8 mouse cellular contexts compared by ENCODE assay signal in the genomic region with DNA sequence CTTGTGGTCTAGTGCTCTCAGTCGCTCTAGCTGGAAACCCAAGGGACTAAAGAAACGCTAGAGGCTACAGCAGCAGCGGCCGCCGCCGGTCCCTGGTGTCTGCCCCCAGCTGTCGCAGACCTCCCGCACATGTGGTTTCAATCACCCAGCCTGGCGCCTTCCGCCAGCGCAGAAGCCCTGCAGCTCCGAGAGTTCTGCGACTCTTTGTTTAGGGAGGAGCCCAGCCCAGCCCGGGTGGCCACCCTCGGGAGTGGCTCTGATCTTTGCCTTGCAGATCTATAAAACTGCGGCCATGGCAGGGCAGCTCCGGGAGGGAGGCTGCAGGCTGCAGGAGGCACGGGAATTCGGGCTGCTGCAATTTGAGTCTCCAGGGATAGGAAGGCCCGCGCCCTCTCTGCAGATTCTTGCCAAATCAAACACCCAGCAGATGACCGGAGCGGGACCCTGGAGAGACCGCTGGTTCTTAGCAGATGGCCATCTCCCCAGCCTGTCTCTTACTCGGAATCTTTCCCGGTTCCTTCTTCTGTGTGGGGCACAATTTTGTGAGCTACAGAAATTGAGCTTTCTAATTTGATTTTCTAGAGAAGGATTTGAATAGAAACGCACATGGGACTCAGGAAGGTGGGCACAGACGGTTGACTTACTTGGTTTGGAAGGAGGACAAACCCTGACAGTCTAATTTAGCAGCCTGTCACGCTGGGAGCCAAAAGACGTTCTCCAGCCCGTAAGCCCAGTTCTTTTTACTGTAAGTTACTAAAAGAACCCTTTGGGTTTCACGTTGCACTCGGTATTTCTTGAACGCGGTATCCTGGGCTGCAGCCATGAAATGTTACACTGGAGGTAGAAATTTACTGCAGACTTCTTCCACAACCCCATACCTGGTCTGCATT. TPM values are rescaled to one million over a fixed set of nuclear protein-coding genes. Genes with fewer than 3 reads are reported as not detected.
A peak's percentile ranks its signal among the peaks of the same experiment; 100 is the strongest.
DNase-seq lines count a peak whose midpoint lies in the region; ATAC-seq and TF ChIP-seq lines count a peak whose summit lies in the region.

No protein-coding gene starts in this region.

- peak overlapping the region; percentile 72 for H3K4me2 ChIP-seq in intestine, postnatal 0 days (replicated peaks; ENCODE audit: low read depth)
- H3K4me2 ChIP-seq in liver, embryonic 11.5 days: peak overlapping the region; percentile 68
- H3K4me2 ChIP-seq in midbrain, embryonic 16.5 days (ENCODE audit: low read length): peak overlapping the region; percentile 52
- peak overlapping the region; percentile 70 for H3K4me2 ChIP-seq in stomach, embryonic 14.5 days (replicated peaks; ENCODE audit: low read depth, low read length)

- no peaks in the 10 kb centered on the region for H3K36me3 ChIP-seq in intestine, postnatal 0 days (ENCODE audit: control insufficient read depth, insufficient read depth)
- no peaks in the 10 kb centered on the region for H3K36me3 ChIP-seq in liver, embryonic 11.5 days (ENCODE audit: control insufficient read depth, insufficient read depth, low read length)
- H3K36me3 ChIP-seq in midbrain, embryonic 16.5 days (ENCODE audit: control insufficient read depth, insufficient read depth, low read length): no peaks in the 10 kb centered on the region
- no peaks in the 10 kb centered on the region for H3K36me3 ChIP-seq in stomach, embryonic 14.5 days (ENCODE audit: control insufficient read depth, insufficient read depth, low read length)

- under 1% methylated on average over 35 of the region's 35 CpGs for WGBS in intestine, postnatal 0 days
- 1% methylated on average over 35 of the region's 35 CpGs for WGBS in liver, embryonic 11.5 days
- WGBS in midbrain, embryonic 16.5 days: under 1% methylated on average over 35 of the region's 35 CpGs
- WGBS in stomach, embryonic 14.5 days: under 1% methylated on average over 35 of the region's 35 CpGs

- peak overlapping the region; percentile 39 for H3K4me3 ChIP-seq in intestine, postnatal 0 days (ENCODE audit: low read depth, low read length)
- H3K4me3 ChIP-seq in liver, embryonic 11.5 days (ENCODE audit: low read depth, low read length): peak overlapping the region; percentile 41
- peak overlapping the region; percentile 26 for H3K4me3 ChIP-seq in midbrain, embryonic 16.5 days (ENCODE audit: low read depth, low read length)
- H3K4me3 ChIP-seq in stomach, embryonic 14.5 days (ENCODE audit: low read depth, low read length): peak overlapping the region; percentile 33

- H3K9me3 ChIP-seq in intestine, postnatal 0 days (ENCODE audit: control insufficient read depth): no peaks in the 10 kb centered on the region
- no peaks in the 10 kb centered on the region for H3K9me3 ChIP-seq in liver, embryonic 11.5 days (ENCODE audit: control insufficient read depth, low read length)
- no peaks in the 10 kb centered on the region for H3K9me3 ChIP-seq in midbrain, embryonic 16.5 days (replicated peaks; ENCODE audit: control insufficient read depth, low read length, poor library complexity, severe bottlenecking)
- no peaks in the 10 kb centered on the region for H3K9me3 ChIP-seq in stomach, embryonic 14.5 days (ENCODE audit: control insufficient read depth, low read depth, low read length)

- peak; percentile 19 for DNase-seq in thymus, postnatal 14 days
- no peak for DNase-seq in thymus, postnatal 0 days (ENCODE audit: low spot score)
- DNase-seq in embryo, embryonic 10.5 days (ENCODE audit: low spot score): peak; percentile 89
- peak; percentile 79 to 85 for DNase-seq in heart, adult 18-20 months
- peak; percentile 68 for DNase-seq in liver, embryonic 11.5 days (ENCODE audit: low spot score)

- H3K4me1 ChIP-seq in intestine, postnatal 0 days (replicated peaks; ENCODE audit: control insufficient read depth, insufficient read depth, low read length): no peaks in the 10 kb centered on the region
- no peaks in the 10 kb centered on the region for H3K4me1 ChIP-seq in liver, embryonic 11.5 days (replicated peaks; ENCODE audit: control insufficient read depth, insufficient read depth, low read length)
- H3K4me1 ChIP-seq in midbrain, embryonic 16.5 days (ENCODE audit: control insufficient read depth, insufficient read depth, low read length): peaks cover 13% of the 10 kb centered on the region
- H3K4me1 ChIP-seq in stomach, embryonic 14.5 days (ENCODE audit: control insufficient read depth, insufficient read depth, low read length): no peaks in the 10 kb centered on the region

- H3K27ac ChIP-seq in intestine, postnatal 0 days (ENCODE audit: low read depth, low read length): peak overlapping the region; percentile 64
- peak overlapping the region; percentile 38 for H3K27ac ChIP-seq in liver, embryonic 11.5 days (ENCODE audit: low read depth, low read length)
- H3K27ac ChIP-seq in midbrain, embryonic 16.5 days (ENCODE audit: low read length): peak overlapping the region; percentile 80
- peak overlapping the region; percentile 93 for H3K27ac ChIP-seq in stomach, embryonic 14.5 days (ENCODE audit: low read length)

- peak; percentile 77 for ATAC-seq in intestine, postnatal 0 days
- ATAC-seq in liver, embryonic 11.5 days (replicated peaks; ENCODE audit: low FRiP score): peak; percentile 56; the same call in 1 of the 2 replicates
- ATAC-seq in midbrain, embryonic 16.5 days: peak; percentile 74
- peak; percentile 90 for ATAC-seq in stomach, embryonic 14.5 days (ENCODE audit: insufficient number of reproducible peaks, insufficient read depth, low FRiP score, low read depth)

- peak overlapping the region; percentile 17; the same call in 1 of the 2 replicates for H3K9ac ChIP-seq in intestine, postnatal 0 days (ENCODE audit: low read depth, low read length)
- H3K9ac ChIP-seq in liver, embryonic 11.5 days (ENCODE audit: low read depth, low read length): peak overlapping the region; percentile 46; the same call in 1 of the 2 replicates
- H3K9ac ChIP-seq in midbrain, embryonic 16.5 days (ENCODE audit: low read depth, low read length): peak overlapping the region; percentile 35
- H3K9ac ChIP-seq in stomach, embryonic 14.5 days (replicated peaks; ENCODE audit: low read depth, low read length): peak overlapping the region; percentile 22

- H3K27me3 ChIP-seq in intestine, postnatal 0 days (replicated peaks; ENCODE audit: control insufficient read depth, insufficient read depth, low read length): no peaks in the 10 kb centered on the region
- H3K27me3 ChIP-seq in liver, embryonic 11.5 days (replicated peaks; ENCODE audit: control insufficient read depth, insufficient read depth, low read length): no peaks in the 10 kb centered on the region
- no peaks in the 10 kb centered on the region for H3K27me3 ChIP-seq in midbrain, embryonic 16.5 days (ENCODE audit: control insufficient read depth, insufficient read depth, low read depth, low read length)
- H3K27me3 ChIP-seq in stomach, embryonic 14.5 days (ENCODE audit: control insufficient read depth, insufficient read depth, low read length): no peaks in the 10 kb centered on the region

- TF ChIP-seq CTCF in intestine, postnatal 0 days (IDR thresholded peaks at IDR 0.05; ENCODE audit: low read depth): no peak

RNA-seq across cellular contexts. Expression of gene Clmp, which starts 45.2 kb away (rescaled TPM):
- polyA plus RNA-seq in thymus, postnatal 0 days (2015; fragmentation: Nextera tagmentation; extraction: Ambion mirVana): 0.74 and 0.75 TPM in 2 replicates
- 1 to 10 TPM; 4.8 to 5.3 TPM for total RNA-seq in heart, adult 18-20 months (2021)
- 23.0 and 25.2 TPM in 2 replicates for polyA plus RNA-seq in intestine, postnatal 0 days (2015; fragmentation: Nextera tagmentation; extraction: Ambion mirVana)
- polyA plus RNA-seq in liver, embryonic 11.5 days (2014; fragmentation: Nextera tagmentation; extraction: Ambion mirVana): 7.4 and 7.7 TPM in 2 replicates
- polyA plus RNA-seq in midbrain, embryonic 16.5 days (2015; fragmentation: Nextera tagmentation; extraction: Ambion mirVana): 50.3 and 50.9 TPM in 2 replicates
- 40.9 and 42.9 TPM in 2 replicates for polyA plus RNA-seq in stomach, embryonic 14.5 days (2014; fragmentation: Nextera tagmentation; extraction: Ambion mirVana)

Comparison
In these comparisons a context has a peak if more than half of its experiments do, and no peak if none do; other contexts are left out.
1. H3K27ac ChIP-seq: peak in every context shown above with its lines; median percentile 93 in stomach, embryonic 14.5 days; 80 in midbrain, embryonic 16.5 days; 64 in intestine, postnatal 0 days; 38 in liver, embryonic 11.5 days.